Mouse (Mus musculus): ENCODE measurements at regions not wholly inside any gene's neighbourhood (a gene's known extent, or its start where the extent isn't known, plus 50 kb on each side); places are given as distances from the start of the nearest gene placed in this dataset.
A peak's percentile ranks its signal among the peaks of the same experiment; 100 is the strongest.

DNA sequence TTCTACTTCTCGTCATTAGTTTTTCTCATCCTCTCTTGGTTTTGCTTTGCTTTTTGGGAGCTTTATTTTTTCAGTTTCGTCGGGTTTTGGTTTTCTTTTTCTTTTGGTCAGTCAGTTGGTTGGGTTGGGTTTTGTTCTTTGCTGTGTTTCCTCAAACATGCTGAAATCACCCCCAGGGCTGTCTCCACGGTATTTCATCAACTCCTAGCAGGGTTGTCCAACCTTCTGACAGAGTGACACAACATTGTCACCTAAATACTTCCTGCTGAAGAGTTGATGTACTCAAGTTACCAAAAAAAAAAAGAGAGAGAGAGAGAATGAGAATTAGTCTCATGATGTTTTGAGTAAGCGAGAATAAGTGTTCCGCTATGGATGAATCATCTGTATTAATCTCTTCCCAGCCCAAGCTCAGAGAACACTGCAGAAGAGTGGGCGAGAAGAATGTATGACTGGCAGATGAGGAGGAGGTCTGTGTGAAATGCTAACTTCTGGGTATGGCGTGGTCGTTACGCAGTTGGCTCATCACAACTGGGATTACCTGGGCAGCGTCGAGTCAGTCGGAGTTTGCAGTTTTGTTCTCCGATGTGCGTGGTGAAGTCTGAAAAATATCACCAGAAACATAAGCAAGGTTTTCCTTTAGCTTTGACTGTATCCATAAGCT lies 130.5 kb upstream of the Pmfbp1 start:
- intact Hi-C loops (cut with DNase I): no loop called here
- no peak for DNase-seq (ENCODE audit: extremely low spot score in 1 of 2, low spot score in 2 of 2)

DNA sequence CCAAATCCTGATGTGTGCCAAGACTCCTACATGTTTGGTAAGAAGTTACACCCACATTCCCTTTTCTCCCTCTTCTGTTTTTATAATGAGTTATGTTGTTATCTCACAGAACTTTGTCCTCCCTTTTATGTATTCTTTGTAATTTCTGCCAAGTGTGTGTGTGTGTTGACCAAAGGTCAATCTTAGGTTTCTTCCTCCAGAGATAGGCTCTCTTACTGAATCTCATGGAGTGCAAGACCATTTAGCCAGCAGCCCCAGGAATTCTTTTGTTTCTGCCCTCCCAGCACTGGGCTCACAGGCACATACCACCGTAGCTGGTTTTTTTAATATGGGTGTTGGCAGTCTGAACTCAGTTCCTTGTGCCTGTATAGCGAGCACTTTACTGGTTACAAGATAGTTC lies 119.8 kb upstream of the Pmfbp1 start:
- intact Hi-C loops (cut with DNase I): no loop called here
- no peak for DNase-seq (ENCODE audit: extremely low spot score in 1 of 2, low spot score in 2 of 2)

DNA sequence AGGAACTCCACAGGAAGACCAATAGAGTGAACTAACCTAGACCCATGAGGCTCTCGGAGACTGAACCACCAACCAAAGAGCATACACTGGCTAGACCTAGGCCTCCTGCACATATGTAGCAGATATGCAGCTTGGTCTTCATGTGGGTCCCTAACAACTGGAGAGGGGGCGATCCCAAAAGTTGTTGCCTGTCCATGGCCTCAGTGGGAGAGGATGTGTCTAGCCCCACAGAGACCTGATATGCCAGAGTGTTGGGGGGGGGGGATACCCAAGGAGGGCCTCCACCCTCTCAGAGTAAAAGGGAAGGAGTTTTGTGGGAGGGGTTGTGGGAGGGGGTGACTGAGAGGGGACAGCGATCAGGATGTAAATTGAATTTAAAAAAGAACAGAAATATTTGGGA lies 108.9 kb upstream of the Pmfbp1 start:
- intact Hi-C loops (cut with DNase I): no loop called here
- DNase-seq (ENCODE audit: extremely low spot score in 1 of 2, low spot score in 2 of 2): no peak

DNA sequence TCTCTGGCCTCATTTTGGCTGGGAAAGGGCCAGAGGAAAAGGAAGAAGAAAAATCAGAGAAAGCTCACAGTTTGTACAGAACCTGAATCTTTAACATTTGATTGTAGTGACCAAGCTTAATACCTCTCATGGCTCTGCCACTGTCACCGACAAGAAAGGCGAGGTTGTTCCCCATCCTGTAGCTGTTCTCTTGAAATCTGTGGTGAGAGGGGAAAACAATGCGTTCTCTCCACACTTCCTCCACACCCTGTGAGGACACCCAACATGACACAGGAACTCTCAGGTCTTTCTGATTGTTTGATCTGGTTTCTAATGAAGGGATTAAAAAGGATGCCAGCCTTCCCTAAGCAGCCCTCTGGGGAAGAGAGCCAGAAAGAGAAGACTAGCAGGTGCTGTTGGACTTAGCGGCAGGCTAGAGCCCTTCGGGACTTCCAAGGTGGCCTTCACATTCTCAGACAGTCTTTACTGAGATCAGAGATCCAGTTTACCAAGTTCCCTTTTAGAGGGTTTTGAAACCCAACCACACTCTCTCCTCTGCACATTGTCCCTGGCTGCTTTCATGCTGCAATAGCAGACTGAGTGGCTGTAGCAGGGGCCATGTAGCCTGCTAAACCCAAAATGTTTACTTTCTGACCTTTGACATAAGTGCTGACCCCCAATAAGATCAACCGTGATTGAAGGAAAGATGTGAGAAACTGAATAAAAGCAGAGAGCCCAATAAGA lies 98.5 kb upstream of the Pmfbp1 start:
- DNase-seq (ENCODE audit: extremely low spot score in 1 of 2, low spot score in 2 of 2): no peak
- intact Hi-C loops (cut with DNase I): no loop called here

DNA sequence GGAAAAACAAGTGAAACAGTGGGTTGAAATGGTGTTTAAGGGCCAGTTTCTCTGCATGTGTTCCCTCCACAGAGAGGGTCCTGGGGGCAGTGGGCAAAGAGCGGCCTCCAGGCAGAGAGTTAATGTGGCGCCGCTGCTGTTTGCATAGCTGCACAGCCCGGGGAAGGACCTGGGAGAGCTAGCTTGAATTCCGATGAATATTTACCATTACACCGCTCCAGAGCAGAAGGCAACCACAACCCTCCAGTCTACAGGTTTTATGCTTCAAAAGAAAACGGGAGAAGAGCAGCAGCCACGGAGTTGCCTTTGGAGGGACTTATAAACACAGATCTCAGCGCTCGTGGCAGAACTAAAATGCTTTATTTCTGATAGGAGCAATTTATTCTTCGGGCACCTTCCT lies 94.2 kb upstream of the Pmfbp1 start:
- no peak for DNase-seq (ENCODE audit: extremely low spot score in 1 of 2, low spot score in 2 of 2)
- intact Hi-C loops (cut with DNase I): no loop called here

DNA sequence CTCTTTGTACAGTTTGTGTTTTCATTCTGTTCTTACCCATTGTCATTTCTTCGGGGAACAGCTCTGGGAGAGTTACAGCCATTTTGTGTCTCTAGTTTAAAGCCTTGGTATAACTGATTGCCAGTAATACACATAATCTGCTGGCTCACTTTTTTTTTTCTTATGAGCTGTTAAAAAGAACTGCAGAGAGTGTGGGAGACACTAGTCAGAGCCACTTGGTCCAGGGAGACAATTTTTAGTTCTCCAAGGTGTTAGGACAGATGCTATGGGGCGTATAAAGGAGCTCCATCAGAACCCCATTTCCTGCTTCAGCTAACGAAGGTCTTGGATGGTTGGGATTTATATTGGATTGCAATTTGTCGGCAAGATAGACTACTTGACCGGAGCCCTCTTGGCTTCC lies 93.6 kb upstream of the Pmfbp1 start:
- intact Hi-C loops (cut with DNase I): no loop called here

DNA sequence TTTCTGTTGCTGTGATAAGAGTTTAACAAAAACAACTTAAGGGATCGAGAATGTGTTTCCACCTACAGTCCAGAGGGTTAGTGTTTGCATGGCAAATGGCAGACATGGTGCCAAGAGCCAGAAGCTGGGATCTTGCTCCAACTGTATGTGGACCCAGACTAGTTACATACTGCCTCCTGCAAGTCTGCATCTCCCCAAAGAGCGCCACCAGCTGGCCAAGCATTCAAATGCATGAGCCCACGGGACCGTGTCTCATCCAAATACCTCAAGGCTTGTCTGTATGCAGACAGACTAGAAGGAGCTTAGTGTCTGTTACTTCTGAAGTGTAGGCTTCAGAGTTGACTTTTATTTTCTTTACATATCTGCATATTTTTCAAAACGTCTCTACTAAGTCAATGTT lies 85.9 kb upstream of the Pmfbp1 start:
- intact Hi-C loops (cut with DNase I): no loop called here
- peak in 1 of 2 experiments; percentile 33 for DNase-seq (ENCODE audit: extremely low spot score in 1 of 2, low spot score in 2 of 2)

More for the DNA sequence above, 93.6 kb upstream of the Pmfbp1 start:
- no peak for DNase-seq (ENCODE audit: extremely low spot score in 1 of 2, low spot score in 2 of 2)

DNA sequence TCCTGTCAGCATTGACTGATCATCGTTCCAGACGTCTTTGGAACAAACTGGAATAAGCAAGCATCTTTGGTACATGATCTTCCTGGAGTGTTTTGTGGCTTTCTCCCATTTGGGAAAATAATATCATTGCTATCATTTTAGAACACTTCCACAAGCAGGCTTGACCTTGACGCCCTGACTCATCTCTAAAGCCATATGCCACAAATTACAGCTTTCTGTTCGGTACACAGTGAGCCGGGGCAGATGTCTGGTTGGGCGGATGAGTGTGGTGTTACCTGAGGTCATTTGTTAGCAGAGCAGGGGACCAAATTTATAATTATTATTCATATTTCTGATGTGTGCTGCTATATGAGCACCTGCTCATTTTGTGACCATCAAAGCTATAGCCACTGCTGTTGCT lies 83.3 kb upstream of the Pmfbp1 start:
- intact Hi-C loops (cut with DNase I): loop anchor here (10.0 kb wide), 6 partner anchors 226 to 1596 kb away; no protein-coding TSS in a partner anchor
- no peak for DNase-seq (ENCODE audit: extremely low spot score in 1 of 2, low spot score in 2 of 2)

DNA sequence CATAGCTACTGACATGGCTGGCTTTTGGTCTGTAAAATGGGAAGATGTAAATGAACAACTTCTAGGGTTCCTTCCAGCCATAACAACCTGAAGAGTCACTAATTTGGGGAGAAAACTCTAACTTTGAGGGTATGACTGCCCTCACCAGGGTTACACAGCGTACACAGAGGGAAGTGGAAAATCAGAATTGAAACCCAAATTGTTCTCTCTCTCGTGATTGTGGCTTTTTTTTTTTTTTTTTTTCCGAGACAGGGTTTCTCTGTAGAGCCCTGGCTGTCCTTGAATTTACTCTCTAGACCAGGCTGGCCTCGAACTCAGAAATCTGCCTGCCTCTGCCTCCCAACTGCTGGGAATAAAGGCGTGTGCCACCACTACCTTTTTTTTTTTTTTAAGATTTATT lies 80.4 kb upstream of the Pmfbp1 start:
- intact Hi-C loops (cut with DNase I): loop anchor here (10.0 kb wide), 6 partner anchors 229 to 1599 kb away; no protein-coding TSS in a partner anchor
- DNase-seq (ENCODE audit: extremely low spot score in 1 of 2, low spot score in 2 of 2): no peak

DNA sequence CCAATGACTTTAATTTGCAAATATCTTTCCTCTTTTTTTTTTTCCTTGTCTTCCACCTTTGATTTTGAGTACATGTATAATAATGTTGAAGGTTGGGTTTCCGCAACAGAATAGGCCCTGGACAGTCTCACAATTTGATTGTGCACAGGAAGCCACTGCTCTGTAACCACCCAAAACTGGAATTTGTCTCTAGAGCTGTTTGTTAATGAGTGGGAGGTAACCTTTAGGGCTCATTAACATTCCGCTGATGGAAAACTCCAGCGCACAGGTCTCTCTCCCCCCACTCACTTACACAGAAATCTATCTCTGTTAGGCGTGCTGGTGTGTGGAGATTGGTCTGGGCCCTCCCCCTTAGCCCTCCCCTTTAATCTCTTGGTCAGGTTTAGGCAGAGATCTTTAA lies 78.5 kb upstream of the Pmfbp1 start:
- no peak for DNase-seq (ENCODE audit: extremely low spot score in 1 of 2, low spot score in 2 of 2)
- intact Hi-C loops (cut with DNase I): loop anchor here (2.0 to 10.0 kb wide), 7 partner anchors 167 to 1601 kb away; no protein-coding TSS in a partner anchor

DNA sequence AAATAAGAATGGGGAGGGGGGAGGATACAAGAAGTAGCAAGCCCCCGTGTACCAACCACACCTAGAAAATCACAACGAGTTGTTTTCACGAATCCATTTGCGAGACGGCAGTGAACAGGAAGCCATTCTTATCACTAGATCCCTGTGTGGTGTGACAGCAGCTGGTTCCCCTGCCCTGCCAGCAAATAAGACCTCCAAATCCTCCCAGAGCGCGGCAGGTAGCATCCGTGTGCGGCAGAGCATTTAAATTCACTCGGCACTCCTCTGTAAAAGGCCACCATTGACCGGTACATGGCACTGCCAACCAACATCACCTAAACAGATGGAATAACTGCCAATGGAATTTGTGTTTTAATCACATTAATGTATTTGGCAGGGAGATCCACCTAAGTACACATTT lies 77.9 kb upstream of the Pmfbp1 start:
- DNase-seq (ENCODE audit: extremely low spot score in 1 of 2, low spot score in 2 of 2): no peak
- intact Hi-C loops (cut with DNase I): loop anchor here (2.0 to 10.0 kb wide), 7 partner anchors 167 to 1601 kb away; no protein-coding TSS in a partner anchor

DNA sequence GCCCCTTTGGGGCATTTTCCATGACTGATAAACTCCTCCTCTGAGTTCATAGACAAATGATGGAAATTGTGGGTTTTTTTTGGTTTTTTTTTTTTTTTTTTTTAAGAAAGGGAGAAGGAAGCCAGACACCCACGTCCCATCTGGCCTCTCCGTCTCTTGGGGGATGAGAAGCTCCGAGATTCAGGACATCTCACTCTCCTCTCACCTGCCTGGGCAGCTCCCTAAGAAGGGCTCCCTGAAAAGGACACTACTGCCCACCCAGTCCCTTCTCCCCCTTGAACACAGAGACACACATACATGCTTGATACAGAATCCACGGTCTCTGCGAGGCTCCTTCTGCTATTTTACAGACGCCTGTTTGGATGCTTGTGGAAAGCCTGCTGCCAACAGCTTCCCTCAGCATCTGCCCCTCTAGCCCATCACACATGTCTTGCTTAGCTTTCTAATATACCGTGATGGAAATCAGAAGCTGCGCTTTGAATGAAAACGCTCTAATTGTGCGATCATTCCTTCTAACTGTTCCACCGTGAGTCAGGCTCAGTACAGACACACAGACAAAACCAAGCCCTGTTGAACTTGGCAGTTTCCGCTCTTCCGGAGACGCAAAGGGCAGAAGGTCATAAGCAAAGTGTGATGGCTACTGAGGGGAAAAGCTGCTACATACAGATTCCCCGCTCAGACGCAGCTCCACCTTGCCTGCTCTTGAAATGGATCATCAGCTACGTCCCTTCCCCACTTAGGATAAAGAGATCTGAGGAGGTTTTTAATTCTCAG lies 77.3 kb upstream of the Pmfbp1 start:
- DNase-seq (ENCODE audit: extremely low spot score in 1 of 2, low spot score in 2 of 2): no peak
- intact Hi-C loops (cut with DNase I): loop anchor here (10.0 kb wide), 6 partner anchors 232 to 1602 kb away; no protein-coding TSS in a partner anchor

DNA sequence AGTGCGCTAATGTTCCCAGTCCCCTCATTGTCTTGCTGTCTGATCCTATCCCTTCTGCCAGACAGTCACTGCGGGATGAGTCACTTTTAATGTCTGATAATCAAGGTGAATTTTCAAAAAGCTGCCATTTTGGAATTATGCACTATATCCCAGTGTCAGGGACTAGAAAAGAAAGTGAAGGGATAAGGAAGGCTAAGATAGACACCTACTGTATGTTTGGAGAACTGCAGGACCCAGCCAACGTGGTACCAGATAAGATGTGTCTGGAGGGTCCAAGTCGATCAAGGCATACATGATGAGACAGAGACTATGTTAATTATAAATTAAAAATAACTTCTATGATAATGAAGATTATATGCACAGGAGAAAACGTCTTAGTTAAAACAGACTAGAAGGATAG lies 76.6 kb upstream of the Pmfbp1 start:
- intact Hi-C loops (cut with DNase I): loop anchor here (10.0 kb wide), 6 partner anchors 232 to 1602 kb away; no protein-coding TSS in a partner anchor
- peak; percentile 53 to 78 for DNase-seq (ENCODE audit: extremely low spot score in 1 of 2, low spot score in 2 of 2)

DNA sequence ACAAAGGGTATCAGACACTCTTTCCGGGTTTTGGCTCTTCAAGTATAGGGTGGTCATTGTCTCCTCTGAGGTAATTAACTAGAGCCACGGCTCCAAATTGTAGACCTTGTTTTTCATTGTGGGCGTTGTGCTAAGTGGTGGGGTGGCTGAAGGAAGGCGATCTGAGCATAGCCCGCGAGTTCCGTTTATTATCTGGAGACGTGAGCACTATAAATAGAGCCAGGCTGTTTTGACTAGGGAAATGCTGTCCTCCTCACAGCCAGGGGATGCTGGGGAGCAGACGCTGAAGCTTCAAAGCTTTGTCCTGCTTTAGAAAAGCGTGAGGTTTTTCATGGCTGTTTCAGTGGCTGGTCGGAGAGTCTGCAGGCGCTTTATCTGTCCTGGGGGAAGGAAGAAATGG lies 75.9 kb upstream of the Pmfbp1 start:
- peak in 1 of 2 experiments; percentile 26 for DNase-seq (ENCODE audit: extremely low spot score in 1 of 2, low spot score in 2 of 2)
- intact Hi-C loops (cut with DNase I): loop anchor here (10.0 kb wide), 6 partner anchors 233 to 1603 kb away; no protein-coding TSS in a partner anchor

DNA sequence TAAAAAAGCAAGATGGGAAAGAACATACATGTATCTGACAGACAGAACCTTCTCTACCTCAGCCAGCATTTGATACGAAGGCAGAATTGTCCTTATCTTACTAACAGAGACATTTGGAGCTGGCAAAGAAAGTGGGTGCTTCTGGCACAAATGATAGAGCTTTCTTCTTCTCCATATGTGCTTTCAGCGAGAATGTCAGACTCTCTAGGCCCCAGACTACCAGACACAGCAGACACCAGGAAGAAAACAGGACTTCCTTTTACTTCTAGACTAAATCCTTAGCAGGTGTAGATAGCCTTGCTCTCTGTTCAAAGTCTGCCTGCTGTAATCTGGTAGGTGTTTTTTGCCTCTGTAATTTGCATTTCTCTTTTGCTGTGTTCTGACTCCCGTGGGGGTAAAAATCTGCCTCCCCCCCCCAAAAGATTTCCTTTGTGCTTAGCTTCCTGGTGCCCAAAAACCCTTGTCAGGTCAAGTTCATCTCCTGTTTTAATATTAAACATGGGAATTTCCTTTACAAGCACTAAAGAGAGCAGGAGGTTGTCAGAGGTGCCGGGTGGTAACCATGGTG lies 74.7 kb upstream of the Pmfbp1 start:
- no peak for DNase-seq (ENCODE audit: extremely low spot score in 1 of 2, low spot score in 2 of 2)

DNA sequence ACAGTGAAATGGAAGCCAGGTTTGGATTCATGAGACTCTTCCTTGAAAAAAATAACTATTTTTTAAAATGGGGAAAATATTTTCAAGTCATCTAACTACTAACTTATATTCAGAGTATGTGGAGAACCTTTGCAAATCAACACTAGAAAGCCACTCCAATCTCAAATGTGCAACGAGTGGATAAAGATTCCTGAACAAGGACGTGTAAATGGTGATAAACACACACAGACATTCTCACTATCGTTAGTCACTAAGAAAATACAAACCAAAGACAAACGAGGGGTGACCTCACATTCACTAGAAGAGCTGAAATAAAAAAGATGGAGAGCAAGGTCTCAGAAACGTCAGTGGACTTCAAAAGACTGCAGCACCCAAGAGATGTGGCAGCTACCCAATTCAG lies 69.8 kb upstream of the Pmfbp1 start:
- intact Hi-C loops (cut with DNase I): loop anchor here (10.0 kb wide), 1 partner anchor 111 kb away; no protein-coding TSS in a partner anchor
- no peak for DNase-seq (ENCODE audit: extremely low spot score in 1 of 2, low spot score in 2 of 2)

More for the DNA sequence above, 74.7 kb upstream of the Pmfbp1 start:
- intact Hi-C loops (cut with DNase I): loop anchor here (10.0 kb wide), 6 partner anchors 234 to 1604 kb away; no protein-coding TSS in a partner anchor

DNA sequence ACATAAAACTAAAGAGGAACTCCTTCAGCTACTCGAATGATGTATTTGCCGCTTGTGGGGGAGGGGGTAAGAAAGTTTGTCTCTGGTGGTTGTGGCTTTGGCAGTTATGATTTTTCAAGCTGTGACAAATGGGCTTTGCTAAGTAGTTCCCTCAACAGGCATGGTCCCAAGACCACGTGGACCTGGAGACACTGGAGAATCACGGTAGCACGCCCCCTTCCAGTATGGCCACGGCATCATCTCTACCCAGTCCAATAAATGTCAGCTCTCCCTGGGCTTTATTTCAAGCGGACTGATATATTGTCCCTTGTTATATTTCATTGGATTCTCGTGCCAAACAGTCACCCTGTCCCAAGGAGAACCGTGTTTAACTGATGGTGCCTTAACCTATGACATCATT lies 65.3 kb upstream of the Pmfbp1 start:
- no peak for DNase-seq (ENCODE audit: extremely low spot score in 1 of 2, low spot score in 2 of 2)
- intact Hi-C loops (cut with DNase I): loop anchor here (10.0 kb wide), 1 partner anchor 106 kb away; no protein-coding TSS in a partner anchor

DNA sequence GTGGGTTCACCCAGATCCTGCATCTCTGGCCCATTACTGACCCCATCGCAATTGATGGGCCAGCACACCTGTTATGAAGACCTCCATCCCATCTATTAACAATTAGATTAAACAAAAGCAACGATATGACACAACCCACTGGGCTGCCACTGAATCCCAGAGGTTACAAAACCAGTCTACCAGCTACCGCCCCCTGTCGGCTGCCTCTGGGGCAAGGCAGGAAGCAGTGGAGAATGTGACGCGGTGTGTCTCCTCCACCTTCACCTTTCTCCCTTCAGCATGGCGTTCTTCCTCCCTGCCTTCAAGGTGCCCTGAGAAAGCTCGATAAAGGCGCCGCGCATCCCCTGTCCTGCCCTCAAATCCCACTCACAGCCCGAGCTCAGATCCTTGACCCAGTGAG lies 59.3 kb upstream of the Pmfbp1 start:
- intact Hi-C loops (cut with DNase I): no loop called here
- DNase-seq (ENCODE audit: extremely low spot score in 1 of 2, low spot score in 2 of 2): no peak

DNA sequence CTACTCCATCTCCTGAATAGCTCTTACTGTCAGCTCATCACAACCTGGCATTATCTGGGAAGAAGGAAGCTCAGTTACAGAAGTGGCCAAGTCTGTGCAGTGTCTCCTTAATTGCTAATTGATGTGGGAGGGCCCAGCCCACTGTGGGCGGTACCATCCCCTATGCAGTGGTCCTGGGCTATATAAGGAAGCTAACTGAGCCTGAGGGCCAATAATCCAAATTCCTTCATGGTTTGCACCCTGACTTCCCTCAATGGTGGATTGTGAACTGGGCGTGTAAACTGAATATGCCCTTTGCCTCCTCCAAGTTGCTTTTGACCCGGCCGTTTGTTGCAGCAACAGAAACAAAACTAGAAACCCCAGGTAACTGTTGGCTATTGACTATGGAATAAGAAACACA lies 57.8 kb upstream of the Pmfbp1 start:
- no peak for DNase-seq (ENCODE audit: extremely low spot score in 1 of 2, low spot score in 2 of 2)
- intact Hi-C loops (cut with DNase I): loop anchor here (2.0 kb wide), 1 partner anchor 75 kb away; no protein-coding TSS in a partner anchor
